Mouse (Mus musculus) hindlimb bud, embryonic 11.5 days (tissue): ENCODE measurements around the gene Syn2.

Experiments
- DNase-seq: peaks from one replicate; pipeline ENCODE4 v3.0.0-alpha.2; 2012; ENCODE audit warnings: low read depth, low spot score; ENCODE audit errors: extremely low spot score

The Syn2 gene

GRCm38 (mm10) chr6:115134501-115135331, at the start of gene Syn2:
Gene Syn2 (plus strand): TSS chr6:115134902.
- peak; percentile 16 for DNase-seq

DNA sequence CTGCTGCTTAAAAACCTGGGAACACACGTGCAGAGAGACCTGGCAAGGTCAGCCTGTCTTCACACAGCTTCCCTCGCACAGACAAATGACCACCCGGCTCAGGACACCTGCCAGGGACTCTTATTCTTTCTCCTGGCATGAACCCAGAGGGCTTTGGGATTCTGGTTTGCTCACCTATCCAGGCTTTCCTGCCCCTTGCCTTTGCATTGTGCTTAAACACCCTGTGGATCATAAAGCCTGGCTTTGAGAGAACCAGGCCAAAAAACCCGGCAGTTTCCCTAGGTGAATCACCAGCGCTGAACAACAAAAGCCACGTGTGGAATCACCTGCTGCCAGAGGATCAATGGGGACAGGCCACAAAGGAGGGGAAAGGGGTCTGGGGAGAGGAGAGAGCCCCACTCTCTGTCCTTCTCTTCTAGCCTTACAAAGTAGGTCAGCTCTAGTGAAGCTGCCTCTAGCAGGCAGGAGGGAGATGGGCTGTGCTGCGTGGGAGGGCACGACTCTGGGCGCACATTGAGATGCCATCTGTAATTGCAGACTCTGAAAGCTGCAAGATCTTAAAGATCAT, 49.3 kb upstream of the Syn2 start:
- no peak for DNase-seq

- no peak for DNase-seq
Measured at GRCm38 (mm10) chr6:115088314-115089106, 46.2 kb upstream of the Syn2 start.

- no peak for DNase-seq
Measured at GRCm38 (mm10) chr6:115091737-115092136, 43.0 kb upstream of the Syn2 start.

DNA sequence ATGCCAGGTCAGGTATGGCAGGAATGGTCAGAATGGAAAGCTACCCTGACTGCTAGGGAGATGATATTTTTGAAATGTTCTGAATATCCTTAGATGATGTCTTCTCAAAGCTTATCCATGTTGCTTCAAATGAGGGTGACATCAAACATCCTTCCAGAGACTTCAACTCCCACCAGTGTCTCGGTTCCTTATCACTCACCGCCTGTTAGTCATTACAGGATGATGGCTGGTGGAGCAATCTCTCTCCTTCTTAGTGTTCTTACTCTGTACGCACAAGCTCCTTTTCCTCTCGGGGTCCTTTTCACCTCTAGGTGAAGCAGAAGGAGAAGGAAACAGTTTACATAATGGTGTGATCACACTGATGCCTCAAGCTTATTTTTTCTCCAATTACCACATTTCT, 32.2 kb upstream of the Syn2 start:
- DNase-seq: no peak

DNA sequence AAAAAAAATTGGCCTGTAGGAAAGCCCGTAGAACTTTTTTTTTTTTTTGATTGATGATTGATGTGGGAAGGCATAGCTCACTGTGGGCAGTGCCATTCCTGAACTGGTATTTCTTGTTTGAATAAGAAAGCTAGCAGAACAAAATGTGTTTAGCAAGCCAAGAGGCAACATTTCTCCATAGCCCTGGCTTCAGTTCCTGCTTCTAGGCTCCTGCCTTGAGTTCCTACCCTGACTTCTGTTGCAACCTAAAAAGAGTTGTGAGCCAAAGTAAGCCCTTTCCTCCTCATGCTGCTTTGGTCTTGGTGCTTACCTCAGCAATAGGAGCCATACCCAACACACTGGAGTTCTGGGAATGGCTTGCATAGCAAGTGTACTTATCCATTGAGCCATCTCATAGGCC, 23.3 kb upstream of the Syn2 start:
- no peak for DNase-seq

GRCm38 (mm10) chr6:115122181-115122580, 12.5 kb upstream of the Syn2 start:
- no peak for DNase-seq

DNA sequence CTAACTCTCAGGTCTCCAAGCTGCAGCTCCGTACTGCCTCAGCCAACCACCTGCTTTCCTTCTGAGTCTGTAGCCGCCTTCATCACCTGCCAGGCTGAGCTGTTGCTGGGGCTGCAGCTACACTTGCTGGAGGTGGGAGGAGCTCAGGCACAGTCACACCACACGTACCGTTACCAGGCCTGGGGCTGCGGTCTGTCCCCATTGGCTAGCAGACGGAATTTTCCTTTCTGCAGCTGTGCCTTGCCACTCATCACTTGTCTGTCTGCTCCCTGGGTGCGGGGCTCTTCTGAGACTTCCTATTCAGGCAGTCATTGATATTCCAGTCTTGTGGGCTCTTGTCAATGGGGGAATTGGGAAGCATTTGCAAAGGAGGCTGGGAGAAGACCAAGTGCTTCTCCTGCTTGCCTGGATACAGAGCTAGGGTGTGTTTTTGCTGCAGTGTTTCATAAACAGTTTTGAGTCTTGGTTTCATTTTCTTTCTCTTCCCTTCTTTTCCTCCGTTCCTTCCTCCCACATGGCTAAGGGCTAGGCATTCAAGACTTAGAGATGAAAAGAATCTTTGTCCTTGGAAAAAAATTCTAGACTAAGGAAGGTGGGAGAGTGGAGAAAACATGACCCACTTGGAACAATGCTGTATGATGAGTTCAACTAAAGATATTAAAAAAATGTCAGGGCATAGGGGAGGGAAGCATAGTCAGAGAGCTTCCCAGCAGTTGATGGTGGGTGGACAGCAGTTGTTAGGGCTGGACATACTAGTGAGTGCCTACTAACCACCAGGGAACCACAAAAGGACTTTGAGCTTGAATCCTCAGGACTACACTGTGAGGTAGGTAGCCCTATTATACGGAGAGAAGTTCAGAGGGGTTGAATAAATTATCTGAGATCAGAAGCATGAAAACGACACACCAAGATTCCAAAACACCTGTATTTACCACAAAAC, 11.2 kb upstream of the Syn2 start:
- no peak for DNase-seq

DNA sequence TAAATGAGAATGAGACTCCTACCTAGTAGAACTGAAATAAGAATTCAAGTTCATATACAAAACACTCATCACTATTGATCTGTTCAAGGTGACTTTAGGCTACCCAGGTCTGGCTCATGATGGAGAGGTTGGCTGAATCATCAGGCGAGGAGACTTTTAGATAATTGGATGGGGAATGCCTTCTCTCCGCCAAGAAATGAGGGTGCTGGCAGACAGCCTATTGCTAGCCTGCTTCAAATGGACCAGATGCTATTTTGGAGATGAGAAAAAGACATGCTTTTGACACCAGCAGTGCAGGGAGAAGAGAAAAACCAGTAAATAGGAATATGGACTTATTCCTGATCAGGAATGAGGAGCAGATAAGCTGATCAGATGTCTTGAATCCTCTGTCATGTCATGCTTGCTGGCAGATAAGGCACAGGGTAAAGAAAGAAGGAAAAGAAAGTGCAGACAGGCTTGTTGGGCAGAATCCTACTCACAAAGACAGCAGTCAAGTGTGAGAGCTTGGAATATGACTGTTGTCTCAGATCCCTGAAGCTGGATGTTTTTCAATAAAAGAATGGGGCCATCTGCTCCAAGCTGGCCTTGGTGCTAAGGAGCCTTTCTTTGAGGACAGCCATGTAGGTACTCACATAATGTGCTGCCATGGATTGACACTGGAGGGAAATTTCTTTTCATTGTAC, 9.9 kb upstream of the Syn2 start:
- DNase-seq: no peak

DNA sequence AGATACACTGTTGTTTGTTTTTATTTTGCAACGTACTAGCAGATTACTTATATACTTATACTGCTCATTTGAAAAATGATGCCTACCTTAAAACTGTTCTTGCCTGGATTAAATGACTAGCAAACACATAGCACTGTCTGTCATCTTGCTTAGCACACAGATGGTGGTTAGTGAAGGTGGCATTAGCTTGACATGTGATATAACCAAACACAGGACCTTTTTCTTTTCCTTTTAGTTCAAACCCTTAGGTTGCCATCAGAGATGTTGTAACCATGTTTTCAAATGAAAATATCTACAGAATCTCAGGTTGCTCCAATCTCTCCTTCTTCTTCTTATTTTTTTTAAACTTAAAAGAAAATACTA, 9.4 kb upstream of the Syn2 start:
- DNase-seq: no peak

- DNase-seq: no peak
Measured at GRCm38 (mm10) chr6:115126232-115126785, 8.4 kb upstream of the Syn2 start.

DNA sequence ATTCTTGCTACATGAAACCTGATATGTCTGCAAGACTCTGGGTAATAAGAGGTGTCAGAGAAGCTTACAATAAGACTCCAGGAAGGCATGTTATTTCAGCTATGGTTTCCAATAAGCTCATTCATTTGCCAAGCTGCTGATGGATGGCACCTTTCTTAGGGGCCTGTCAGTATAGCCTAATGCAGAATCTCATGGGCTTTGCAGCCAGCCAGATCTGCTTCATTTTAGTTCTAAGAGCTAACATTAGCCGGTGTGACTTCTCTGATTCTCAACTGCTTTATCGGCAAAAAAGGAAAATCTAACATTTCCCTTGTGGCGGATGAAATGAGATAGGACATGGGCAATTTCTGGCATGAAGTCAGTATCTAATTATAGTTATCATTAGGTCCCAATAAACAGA, 7.9 kb upstream of the Syn2 start:
- DNase-seq: no peak

DNA sequence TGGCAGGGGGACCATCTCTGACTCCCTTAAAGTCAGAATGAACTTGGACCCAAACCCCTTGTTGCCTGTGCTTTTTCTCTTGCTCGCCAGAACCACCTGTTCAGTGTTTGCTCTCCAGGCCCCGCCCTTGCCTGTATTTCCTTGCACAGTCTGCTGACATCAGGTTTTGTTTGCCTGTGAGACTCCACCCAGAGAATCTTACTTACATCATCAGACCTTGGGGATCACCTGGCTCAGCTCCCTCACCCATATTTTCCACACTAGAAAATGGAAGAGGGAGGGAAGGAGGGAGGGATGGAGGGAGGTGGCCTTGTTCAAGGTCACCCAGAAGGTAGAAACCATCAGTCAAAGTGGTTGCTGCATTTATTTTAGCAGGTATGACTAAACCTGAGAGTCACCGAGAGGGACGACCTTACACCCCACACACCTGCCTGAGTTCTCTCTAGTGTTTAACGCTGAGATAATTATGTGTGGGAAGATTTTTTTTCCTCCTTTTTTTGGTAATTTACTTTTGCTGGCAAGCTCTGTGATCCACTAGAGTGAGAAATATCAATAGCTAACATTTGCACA, 7.4 kb upstream of the Syn2 start:
- DNase-seq: no peak

- no peak for DNase-seq
Measured at GRCm38 (mm10) chr6:115135332-115135649, 589 bp downstream of the Syn2 start.

DNA sequence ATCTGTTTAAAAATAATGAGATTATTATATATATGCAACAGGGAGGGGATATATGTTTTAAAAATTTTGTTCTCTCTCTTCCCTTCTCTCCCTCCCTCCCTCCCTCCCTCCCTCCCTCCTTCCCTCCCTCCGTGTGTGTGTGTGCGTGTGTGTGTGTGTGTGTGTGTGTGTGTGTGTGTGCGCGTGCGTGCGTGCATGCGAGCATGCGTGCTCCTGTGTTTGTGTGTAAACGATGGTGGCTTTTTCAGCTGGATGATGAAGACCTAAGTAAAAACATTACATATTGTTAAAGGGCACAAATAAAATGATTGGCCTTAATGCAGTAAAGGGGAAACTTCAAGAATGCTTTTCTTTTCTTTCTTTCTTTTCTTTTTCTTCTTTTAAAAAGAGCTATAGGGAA, 1.5 kb downstream of the Syn2 start:
- no peak for DNase-seq

DNA sequence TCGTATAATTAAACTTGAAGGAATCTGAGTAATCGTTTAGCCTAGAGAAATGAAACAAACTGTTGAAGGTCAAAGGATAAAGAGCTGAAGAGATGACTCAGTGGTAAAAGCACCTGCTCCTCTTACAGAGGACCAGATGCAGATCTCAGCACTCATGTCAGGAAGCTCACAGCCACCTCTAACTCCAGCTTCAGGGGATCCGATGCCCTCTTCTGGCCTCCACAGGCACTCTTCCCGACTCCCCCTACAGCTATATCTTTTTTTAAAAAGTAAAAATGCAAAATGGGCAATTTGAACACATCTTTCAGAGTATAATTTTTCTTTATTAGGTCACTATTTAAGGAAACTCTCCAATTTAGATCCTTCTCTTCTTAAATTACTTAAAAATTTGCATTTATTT, 6.7 kb downstream of the Syn2 start:
- no peak for DNase-seq

DNA sequence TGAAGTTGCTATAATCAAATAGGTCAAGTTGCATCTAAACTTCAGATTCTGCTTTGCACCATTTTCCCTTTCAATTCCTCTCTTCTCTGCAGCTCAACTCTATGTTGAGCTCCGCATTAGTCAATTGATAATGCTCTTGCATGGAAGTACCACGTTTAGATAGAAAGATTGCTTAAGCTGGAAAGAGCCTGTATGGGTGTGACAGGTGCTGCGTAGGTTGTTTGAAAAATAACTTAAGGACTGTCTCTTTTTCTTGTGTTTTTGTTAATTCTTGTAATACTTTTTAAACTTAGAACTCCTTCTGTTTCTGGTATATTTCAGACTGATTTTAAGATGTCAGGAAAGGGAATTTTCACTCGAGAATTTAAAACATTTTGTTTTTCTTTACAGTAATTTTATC, 26.5 kb downstream of the Syn2 start:
- DNase-seq: no peak

- DNase-seq: no peak
Measured at GRCm38 (mm10) chr6:115165863-115166470, 31.3 kb downstream of the Syn2 start.

DNA sequence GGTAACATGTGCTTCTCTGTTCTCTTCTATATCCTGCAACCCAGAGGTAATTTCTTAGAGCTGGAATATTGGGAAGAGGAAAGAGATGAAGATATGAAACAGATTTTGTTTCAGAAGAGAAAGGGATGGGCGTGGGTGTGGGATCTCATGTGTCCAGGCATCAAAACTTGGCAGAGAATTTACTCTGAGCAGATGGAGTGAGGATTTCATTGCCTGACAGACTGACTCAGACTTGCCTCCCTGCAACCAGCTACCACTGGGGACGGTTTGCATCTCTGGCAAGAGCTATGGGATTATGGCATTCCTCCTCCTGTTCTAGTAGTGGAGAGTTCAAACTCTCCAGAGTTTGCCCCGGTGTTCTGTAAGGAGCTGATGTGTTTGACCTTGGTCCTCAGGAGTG, 34.2 kb downstream of the Syn2 start:
- no peak for DNase-seq

- DNase-seq: no peak
Measured at GRCm38 (mm10) chr6:115169518-115169917, 34.8 kb downstream of the Syn2 start.
